Mouse (Mus musculus) cerebellum, adult 9-10 months (tissue): ENCODE results near the gene Olfr441.
"Not testable (repeated sequence)": the region's sequence is repeated elsewhere in the genome, so short reads cannot be mapped to it uniquely, and the experiment has no call there.

Experiments used
- DNase-seq: peaks from one replicate; pipeline ENCODE4 v3.0.0; 2022

The Olfr441 gene

GRCm38 (mm10) chr6:43106069-43106468 is at the start of gene Olfr441:
Gene Olfr441 (plus strand): TSS chr6:43106369.
- DNase-seq, result not testable (repeated sequence)

- DNase-seq, result peak; percentile 2
Measured at GRCm38 (mm10) chr6:43078750-43079149, 27.4 kb upstream of the Olfr441 start.

GRCm38 (mm10) chr6:43081405-43081804 is 24.8 kb upstream of the Olfr441 start:
- DNase-seq, result not testable (repeated sequence)

- not testable (repeated sequence) for DNase-seq
Measured at GRCm38 (mm10) chr6:43146267-43146666, 40.1 kb downstream of the Olfr441 start, which contains the start of gene Olfr237-ps1. Gene Olfr237-ps1 (plus strand): TSS chr6:43146567.

GRCm38 (mm10) chr6:43159502-43159901 is 53.3 kb downstream of the Olfr441 start:
- DNase-seq, result peak; percentile 62

- no peak for DNase-seq
Measured at GRCm38 (mm10) chr6:43162982-43163381, 56.8 kb downstream of the Olfr441 start, which contains the start of gene Olfr437. Gene Olfr437 (plus strand): TSS chr6:43163282.

GRCm38 (mm10) chr6:43167246-43167645 is 61.1 kb downstream of the Olfr441 start:
- peak; percentile 13 for DNase-seq
